Mouse (Mus musculus) intestine, postnatal 0 days (tissue): Measurements from ENCODE around the gene Zfp423. TPM values are rescaled to one million over a fixed set of nuclear protein-coding genes. Genes with fewer than 3 reads are reported as not detected.

Experiments used
- ATAC-seq: fragments of 200-750 bp; cut with Nextera tagmentation; 2 replicates; pipeline ENCODE4 v1.8.0; 2017; ENCODE audit warnings: mild to moderate bottlenecking, moderate TSS enrichment, moderate library complexity
- H3K27ac ChIP-seq: fragments of 300-500 bp; sonication (generic); 2 replicates; pipeline ENCODE4 v1.5.1; 2014; ENCODE audit warnings: mild to moderate bottlenecking, low read depth, low read length, moderate library complexity
- H3K27me3 ChIP-seq: fragments of 300-500 bp; sonication (generic); replicated peaks from 2 replicates; pipeline ENCODE4 v1.6.1; 2014; ENCODE audit warnings: low read length, mixed read lengths; ENCODE audit not compliant: control insufficient read depth, insufficient read depth
- H3K36me3 ChIP-seq: fragments of 300-500 bp; sonication (generic); 2 replicates; pipeline ENCODE4 v1.6.1; 2014; ENCODE audit warnings: mild to moderate bottlenecking, moderate library complexity; ENCODE audit not compliant: control insufficient read depth, insufficient read depth
- H3K4me1 ChIP-seq: fragments of 300-500 bp; sonication (generic); replicated peaks from 2 replicates; pipeline ENCODE4 v1.6.1; 2014; ENCODE audit warnings: antibody characterized with exemption, low read length, mixed read lengths; ENCODE audit not compliant: control insufficient read depth, insufficient read depth
- H3K4me2 ChIP-seq: fragments of 300-500 bp; sonication (generic); replicated peaks from 2 replicates; pipeline ENCODE4 v1.6.1; 2014; ENCODE audit warnings: low read depth, mild to moderate bottlenecking, moderate library complexity
- H3K4me3 ChIP-seq: fragments of 300-500 bp; sonication (generic); 2 replicates; pipeline ENCODE4 v1.5.1; 2014; ENCODE audit warnings: low read depth, low read length
- H3K9ac ChIP-seq: fragments of 300-500 bp; sonication (generic); 2 replicates; pipeline ENCODE4 v1.6.1; 2014; ENCODE audit warnings: mild to moderate bottlenecking, low read depth, low read length
- H3K9me3 ChIP-seq: fragments of 300-500 bp; sonication (generic); 2 replicates; pipeline ENCODE4 v1.6.1; 2016; ENCODE audit warnings: mixed run types; ENCODE audit not compliant: control insufficient read depth
- CTCF ChIP-seq: sonication (generic); IDR thresholded peaks from 2 replicates; pipeline ENCODE4 v1.5.1; 2016; ENCODE audit warnings: low read depth, mild to moderate bottlenecking, control low read depth, antibody characterized with exemption, moderate library complexity
- WGBS: fragments of 180-500 bp; shearing (Covaris S2); extraction: QIAGEN DNeasy Blood & Tissue Kit; methylation state at CpG from one replicate; pipeline ENCODE4 v1.1.7; 2014; 5-methylcytosine and 5-hydroxymethylcytosine counted together
- polyA plus RNA-seq: library from polyadenylated mRNA; unstranded; fragments of >200 nt; fragmentation: Nextera tagmentation; extraction: Ambion mirVana; gene quantifications from 2 replicates; pipeline ENCODE4 v1.2.1, GENCODE M21; 2015

Gene Zfp423
- polyA plus RNA-seq, 1 experiment from 2014 or later, result 1.6 TPM

DNA sequence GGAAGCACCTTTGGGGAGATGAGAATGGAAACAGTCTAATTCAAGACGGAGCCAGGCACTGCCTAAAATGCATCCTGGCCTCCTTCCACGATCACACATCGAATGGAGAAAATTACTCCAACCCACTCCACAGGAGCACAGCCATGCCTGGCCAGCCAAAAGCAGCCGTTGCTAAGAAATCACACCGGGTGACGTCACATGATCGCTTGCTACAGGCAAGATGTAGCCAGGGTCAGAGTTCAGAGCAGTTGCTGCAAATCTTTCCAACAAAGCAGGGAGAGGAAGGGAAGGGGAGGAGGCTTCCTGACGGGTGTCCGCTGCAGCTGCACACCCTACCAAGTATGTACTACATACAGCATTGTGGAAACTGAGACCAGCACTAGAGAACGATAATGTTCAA, 83.9 kb downstream of the Zfp423 start:
- no peak for ATAC-seq
- H3K27ac ChIP-seq, result no peak overlapping the region

GRCm38 (mm10) chr8:87872987-87873550, 86.3 kb downstream of the Zfp423 start:
- TF ChIP-seq CTCF, result no peak
- H3K4me1 ChIP-seq, result no peaks in the 10 kb centered on the region
- ATAC-seq, result no peak
- no peaks in the 10 kb centered on the region for H3K9me3 ChIP-seq
- no peak overlapping the region for H3K4me2 ChIP-seq
- no peak overlapping the region for H3K4me3 ChIP-seq
- H3K27me3 ChIP-seq, result no peaks in the 10 kb centered on the region
- no peaks in the 10 kb centered on the region for H3K36me3 ChIP-seq
- 71% methylated on average over 14 of the region's 14 CpGs for WGBS
- H3K9ac ChIP-seq, result no peak overlapping the region
- H3K27ac ChIP-seq, result no peak overlapping the region

More for the DNA sequence above, 83.9 kb downstream of the Zfp423 start:
- Histone ChIP-seq H3K4me2 (no peak overlapping the region), H3K36me3 (no peaks in the 10 kb centered on the region), H3K4me3 (no peak overlapping the region), H3K9ac (no peak overlapping the region), H3K27me3 (no peaks in the 10 kb centered on the region), H3K9me3 (no peaks in the 10 kb centered on the region), H3K4me1 (no peaks in the 10 kb centered on the region)
- TF ChIP-seq CTCF, result no peak
- 35% methylated on average over 10 of the region's 10 CpGs for WGBS

GRCm38 (mm10) chr8:87872356-87872930, 87.0 kb downstream of the Zfp423 start:
- Histone ChIP-seq H3K9ac (no peak overlapping the region), H3K27me3 (no peaks in the 10 kb centered on the region), H3K4me2 (no peak overlapping the region), H3K9me3 (no peaks in the 10 kb centered on the region), H3K36me3 (no peaks in the 10 kb centered on the region), H3K4me3 (no peak overlapping the region), H3K27ac (no peak overlapping the region), H3K4me1 (no peaks in the 10 kb centered on the region)
- TF ChIP-seq CTCF, result no peak
- 78% methylated on average over 6 of the region's 6 CpGs for WGBS
- ATAC-seq, result no peak

- Histone ChIP-seq H3K4me1 (no peaks in the 10 kb centered on the region), H3K4me2 (no peak overlapping the region), H3K9ac (no peak overlapping the region), H3K9me3 (no peaks in the 10 kb centered on the region), H3K36me3 (no peaks in the 10 kb centered on the region), H3K4me3 (no peak overlapping the region), H3K27me3 (no peaks in the 10 kb centered on the region), H3K27ac (no peak overlapping the region)
- no peak for ATAC-seq
- WGBS, result 78% methylated on average over 6 of the region's 6 CpGs
- no peak for TF ChIP-seq CTCF
Observed at GRCm38 (mm10) chr8:87866586-87866985, 92.8 kb downstream of the Zfp423 start.

GRCm38 (mm10) chr8:87864236-87864635, 95.2 kb downstream of the Zfp423 start:
- no peaks in the 10 kb centered on the region for H3K36me3 ChIP-seq
- TF ChIP-seq CTCF, result no peak
- 63% methylated on average over 8 of the region's 8 CpGs for WGBS
- no peak overlapping the region for H3K27ac ChIP-seq
- ATAC-seq, result no peak
- H3K27me3 ChIP-seq, result no peaks in the 10 kb centered on the region
- H3K4me2 ChIP-seq, result no peak overlapping the region
- no peaks in the 10 kb centered on the region for H3K4me1 ChIP-seq
- H3K9ac ChIP-seq, result no peak overlapping the region
- H3K4me3 ChIP-seq, result no peak overlapping the region
- H3K9me3 ChIP-seq, result no peaks in the 10 kb centered on the region

GRCm38 (mm10) chr8:87863128-87863527, 96.3 kb downstream of the Zfp423 start:
- no peaks in the 10 kb centered on the region for H3K27me3 ChIP-seq
- no peak for TF ChIP-seq CTCF
- no peaks in the 10 kb centered on the region for H3K4me1 ChIP-seq
- H3K4me2 ChIP-seq, result no peak overlapping the region
- no peak for ATAC-seq
- no peak overlapping the region for H3K9ac ChIP-seq
- no peak overlapping the region for H3K27ac ChIP-seq
- H3K4me3 ChIP-seq, result no peak overlapping the region
- H3K36me3 ChIP-seq, result no peaks in the 10 kb centered on the region
- no peaks in the 10 kb centered on the region for H3K9me3 ChIP-seq
- 92% methylated on average over 8 of the region's 8 CpGs for WGBS
